ENCODE assay signal across 21 mouse cellular contexts in genomic region chr11:55099868-55100267, GRCm38 (mm10). TPM values are rescaled to one million over a fixed set of nuclear protein-coding genes. Genes with fewer than 3 reads are reported as not detected.
DNase-seq lines count a peak whose midpoint lies in the region; ATAC-seq and TF ChIP-seq lines count a peak whose summit lies in the region.
"Had no signal": no experiment of that assay in that cellular context is flagged by ENCODE, and none has a peak within 500 bp of the region (broad histone marks: within the 10 kb centered on the region; RNA-seq: fewer than 3 reads in every experiment).

No protein-coding gene starts in this region.

- H3K27ac ChIP-seq in hindbrain, embryonic 11.5 days (ENCODE audit: low read depth, low read length): no peak overlapping the region
- no peak overlapping the region for H3K27ac ChIP-seq in hindbrain, embryonic 13.5 days
- H3K27ac ChIP-seq in bone marrow, adult 2 months (ENCODE audit: control insufficient read depth, insufficient read depth, low read depth, low read length, poor library complexity): peak overlapping the region; percentile 9; the same call in 1 of the 2 replicates
- H3K27ac ChIP-seq: heart, embryonic 13.5 days; left cerebral cortex, adult 2 months; limb, embryonic 12.5 days; macrophage; neural tube, embryonic 15.5 days had no signal

- no peak overlapping the region for H3K4me3 ChIP-seq in hindbrain, embryonic 11.5 days (ENCODE audit: low read depth, low read length)
- H3K4me3 ChIP-seq in hindbrain, embryonic 13.5 days: no peak overlapping the region
- H3K4me3 ChIP-seq in bone marrow, adult 2 months (replicated peaks; ENCODE audit: control insufficient read depth, low read depth, low read length): peak overlapping the region; percentile 2
- H3K4me3 ChIP-seq: heart, embryonic 13.5 days; left cerebral cortex, adult 2 months; limb, embryonic 12.5 days; neural tube, embryonic 15.5 days had no signal

- H3K4me1 ChIP-seq in hindbrain, embryonic 11.5 days (replicated peaks; ENCODE audit: control insufficient read depth, insufficient read depth, low read length): 0 out of 2 replicates have a peak, but pooled peaks cover 2% of the 10 kb centered on the region
- H3K4me1 ChIP-seq in hindbrain, embryonic 13.5 days (replicated peaks): peaks cover 25% of the 10 kb centered on the region
- H3K4me1 ChIP-seq in bone marrow, adult 2 months (ENCODE audit: control insufficient read depth, insufficient read depth, low read length): peaks cover 2% of the 10 kb centered on the region; the same call in 1 of the 2 replicates
- H3K4me1 ChIP-seq: limb, embryonic 12.5 days had no signal

- H3K9me3 ChIP-seq in hindbrain, embryonic 11.5 days (ENCODE audit: control insufficient read depth, low read length): no peaks in the 10 kb centered on the region
- no peaks in the 10 kb centered on the region for H3K9me3 ChIP-seq in hindbrain, embryonic 13.5 days
- H3K9me3 ChIP-seq: heart, embryonic 13.5 days; limb, embryonic 12.5 days; neural tube, embryonic 15.5 days had no signal

- no peaks in the 10 kb centered on the region for H3K36me3 ChIP-seq in hindbrain, embryonic 11.5 days (ENCODE audit: control insufficient read depth, insufficient read depth, low read length)
- H3K36me3 ChIP-seq in hindbrain, embryonic 13.5 days: peaks cover 2% of the 10 kb centered on the region; the same call in 1 of the 2 replicates
- H3K36me3 ChIP-seq: limb, embryonic 12.5 days had no signal

- H3K9ac ChIP-seq in hindbrain, embryonic 11.5 days (ENCODE audit: low read depth, low read length): no peak overlapping the region
- H3K9ac ChIP-seq in hindbrain, embryonic 13.5 days: no peak overlapping the region
- H3K9ac ChIP-seq: heart, embryonic 13.5 days; limb, embryonic 12.5 days; neural tube, embryonic 15.5 days had no signal

- TF ChIP-seq POLR2A in bone marrow, adult 2 months (IDR thresholded peaks at IDR 0.05; ENCODE audit: borderline replicate concordance, control insufficient read depth, low read depth, low read length): no peak

- H3K4me2 ChIP-seq in hindbrain, embryonic 11.5 days (replicated peaks; ENCODE audit: low read depth, low read length): no peak overlapping the region
- H3K4me2 ChIP-seq in hindbrain, embryonic 13.5 days: no peak overlapping the region
- H3K4me2 ChIP-seq: limb, embryonic 12.5 days had no signal

- H3K27me3 ChIP-seq in hindbrain, embryonic 11.5 days (ENCODE audit: control insufficient read depth, insufficient read depth, low read length): no peaks in the 10 kb centered on the region
- no peaks in the 10 kb centered on the region for H3K27me3 ChIP-seq in hindbrain, embryonic 13.5 days
- H3K27me3 ChIP-seq: heart, embryonic 13.5 days; limb, embryonic 12.5 days; neural tube, embryonic 15.5 days had no signal

- 49% methylated on average over 4 of the region's 4 CpGs for WGBS in hindbrain, embryonic 11.5 days
- 31% methylated on average over 4 of the region's 4 CpGs for WGBS in hindbrain, embryonic 13.5 days
- WGBS in bone marrow, adult 2 months: 7% methylated on average over 4 of the region's 4 CpGs

- peak; percentile 34 for DNase-seq in hindbrain, embryonic 11.5 days (ENCODE audit: low spot score)
- DNase-seq in 416B (ENCODE audit: low read depth): peak; percentile 46
- no peak for DNase-seq in urinary bladder, postnatal 4 days (ENCODE audit: low spot score in 2 of 2)
- DNase-seq in lung, postnatal 25 days (ENCODE audit: low spot score): no peak
- DNase-seq: adrenal gland, postnatal 25 days; cerebellum, postnatal 14 days; gastrocnemius, postnatal 36 days; lung, adult 18-20 months; thymus, adult 2 months had no signal

- TF ChIP-seq CTCF in bone marrow, adult 2 months (IDR thresholded peaks at IDR 0.05; ENCODE audit: control insufficient read depth, insufficient read depth, low read length): no peak

- ATAC-seq in hindbrain, embryonic 11.5 days (ENCODE audit: low FRiP score): no peak
- no peak for ATAC-seq in hindbrain, embryonic 13.5 days (ENCODE audit: low FRiP score)
- ATAC-seq in megakaryocyte progenitor cell, adult 5-6 weeks (replicated peaks; ENCODE audit: poor library complexity): 0 out of 2 replicates have a peak, but pooled peaks have one; percentile 12
- ATAC-seq in frontal cortex, adult (ENCODE audit: low TSS enrichment): no peak

RNA-seq across cellular contexts. Expression of gene Gm2a, which starts 2.0 kb away (rescaled TPM):
- polyA plus RNA-seq in hindbrain, embryonic 11.5 days (2014; fragmentation: Nextera tagmentation; extraction: Ambion mirVana): 14.1 and 15.6 TPM in 2 replicates
- polyA plus RNA-seq in hindbrain, embryonic 13.5 days (2015; fragmentation: Nextera tagmentation; extraction: Ambion mirVana): 19.2 and 20.3 TPM in 2 replicates
- 7.6 and 20.8 TPM in 2 replicates for polyA plus RNA-seq in bone marrow, adult 2 months (2011; ENCODE audit: insufficient read depth, insufficient read length, low replicate concordance, missing spikeins)
- 89.0 and 92.0 TPM in 2 replicates for total RNA-seq in megakaryocyte progenitor cell, adult 5-6 weeks (2015)
- 53.6 and 54.6 TPM in 2 replicates for total RNA-seq in megakaryocyte progenitor cell, adult 5-6 weeks (2017)

RNA-seq across cellular contexts. Expression of gene Ccdc69, which starts 21.9 kb away (rescaled TPM):
- polyA plus RNA-seq in hindbrain, embryonic 11.5 days (2014; fragmentation: Nextera tagmentation; extraction: Ambion mirVana): 0.36 and 1.1 TPM in 2 replicates
- polyA plus RNA-seq in hindbrain, embryonic 13.5 days (2015; fragmentation: Nextera tagmentation; extraction: Ambion mirVana): 0.22 and 0.31 TPM in 2 replicates
- 2.8 and 7.7 TPM in 2 replicates for polyA plus RNA-seq in bone marrow, adult 2 months (2011; ENCODE audit: insufficient read depth, insufficient read length, low replicate concordance, missing spikeins)
- 23.4 and 27.3 TPM in 2 replicates for total RNA-seq in megakaryocyte progenitor cell, adult 5-6 weeks (2015)
- 19.2 and 22.9 TPM in 2 replicates for total RNA-seq in megakaryocyte progenitor cell, adult 5-6 weeks (2017)

RNA-seq across cellular contexts. Expression of gene Slc36a3, which starts 51.6 kb away (rescaled TPM):
- not detected in 2 replicates for polyA plus RNA-seq in hindbrain, embryonic 11.5 days (2014; fragmentation: Nextera tagmentation; extraction: Ambion mirVana)
- not detected in 2 replicates for polyA plus RNA-seq in hindbrain, embryonic 13.5 days (2015; fragmentation: Nextera tagmentation; extraction: Ambion mirVana)
- polyA plus RNA-seq in bone marrow, adult 2 months (2011; ENCODE audit: insufficient read depth, insufficient read length, low replicate concordance, missing spikeins): not detected in 2 replicates
- not detected in 2 replicates for total RNA-seq in megakaryocyte progenitor cell, adult 5-6 weeks (2015)
- 0.14 TPM in 1 of 2 replicates, not detected in the other for total RNA-seq in megakaryocyte progenitor cell, adult 5-6 weeks (2017)
- total RNA-seq: adrenal gland, postnatal 25 days; gastrocnemius, postnatal 36 days; layer of hippocampus, adult 18-20 months; left cerebral cortex, adult 2 months had no signal
- polyA plus RNA-seq: embryonic facial prominence, embryonic 11.5 days; heart, embryonic 13.5 days; kidney, embryonic 14.5 days; limb, embryonic 12.5 days; neural tube, embryonic 15.5 days had no signal

Comparison
In these comparisons a context has a peak if more than half of its experiments do, and no peak if none do; other contexts are left out.
1. DNase-seq: peak in hindbrain, embryonic 11.5 days (single experiment) and 416B (single experiment); none in urinary bladder, postnatal 4 days (0 of 2) and lung, postnatal 25 days (single experiment).